Mouse (Mus musculus) stomach, embryonic 15.5 days (tissue): ENCODE results near the gene Ppm1l. TPM values are rescaled to one million over a fixed set of nuclear protein-coding genes. Genes with fewer than 3 reads are reported as not detected.

Experiments used
- ATAC-seq: fragments of 200-750 bp; cut with Nextera tagmentation; 2 replicates; pipeline ENCODE4 v1.8.0; 2017; ENCODE audit warnings: low read depth, moderate number of reproducible peaks, moderate TSS enrichment; ENCODE audit not compliant: insufficient read depth, low FRiP score
- H3K27ac ChIP-seq: fragments of 300-500 bp; sonication (generic); 2 replicates; pipeline ENCODE4 v1.5.1; 2015; ENCODE audit warnings: mild to moderate bottlenecking, inconsistent platforms
- H3K27me3 ChIP-seq: fragments of 300-500 bp; sonication (generic); replicated peaks from 2 replicates; pipeline ENCODE4 v1.6.1; 2015; ENCODE audit warnings: inconsistent platforms
- H3K36me3 ChIP-seq: fragments of 300-500 bp; sonication (generic); 2 replicates; pipeline ENCODE4 v1.6.1; 2015; ENCODE audit warnings: inconsistent platforms
- H3K4me1 ChIP-seq: fragments of 300-500 bp; sonication (generic); 2 replicates; pipeline ENCODE4 v1.6.1; 2015; ENCODE audit warnings: inconsistent platforms
- H3K4me2 ChIP-seq: fragments of 300-500 bp; sonication (generic); 2 replicates; pipeline ENCODE4 v1.6.1; 2015; ENCODE audit warnings: mild to moderate bottlenecking, inconsistent platforms
- H3K4me3 ChIP-seq: fragments of 300-500 bp; sonication (generic); replicated peaks from 2 replicates; pipeline ENCODE4 v1.5.1; 2015; ENCODE audit warnings: inconsistent platforms
- H3K9ac ChIP-seq: fragments of 300-500 bp; sonication (generic); 2 replicates; pipeline ENCODE4 v1.6.1; 2015; ENCODE audit warnings: inconsistent platforms
- H3K9me3 ChIP-seq: fragments of 300-500 bp; sonication (generic); 2 replicates; pipeline ENCODE4 v1.6.1; 2016; ENCODE audit warnings: inconsistent platforms
- WGBS: fragments of 180-500 bp; shearing (Covaris S2); methylation state at CpG from one replicate; pipeline ENCODE4 v1.1.7; 2015; 5-methylcytosine and 5-hydroxymethylcytosine counted together
- polyA plus RNA-seq: library from polyadenylated mRNA; unstranded; fragments of >200 nt; fragmentation: Nextera tagmentation; extraction: Ambion mirVana; gene quantifications from 2 replicates; pipeline ENCODE4 v1.2.1, GENCODE M21; 2015

The Ppm1l gene
- polyA plus RNA-seq, 1 experiment from 2014 or later = 8.5 TPM

DNA sequence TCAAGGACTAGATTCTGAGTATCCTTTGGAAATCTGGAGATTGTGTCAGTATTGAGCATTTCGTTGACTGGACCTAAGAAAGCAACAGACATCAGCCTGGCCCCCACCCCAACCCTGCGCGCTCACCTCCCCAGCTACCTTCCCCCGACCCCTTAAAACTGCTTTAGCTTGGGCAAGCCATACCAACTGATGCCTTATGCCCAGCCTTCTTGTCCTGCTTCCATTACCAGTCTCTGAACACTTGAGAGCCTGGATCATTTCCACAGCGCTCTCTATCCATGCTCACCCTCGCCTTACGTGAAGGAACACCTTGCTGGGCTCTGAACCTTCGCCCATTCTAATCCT lies 41.9 kb downstream of the Ppm1l start:
- Histone ChIP-seq H3K4me2 (no peak overlapping the region), H3K9ac (no peak overlapping the region), H3K4me1 (no peaks in the 10 kb centered on the region), H3K36me3 (no peaks in the 10 kb centered on the region), H3K4me3 (no peak overlapping the region), H3K9me3 (no peaks in the 10 kb centered on the region), H3K27ac (no peak overlapping the region), H3K27me3 (no peaks in the 10 kb centered on the region)
- ATAC-seq = no peak
- 92% methylated on average over 8 of the region's 8 CpGs for WGBS

DNA sequence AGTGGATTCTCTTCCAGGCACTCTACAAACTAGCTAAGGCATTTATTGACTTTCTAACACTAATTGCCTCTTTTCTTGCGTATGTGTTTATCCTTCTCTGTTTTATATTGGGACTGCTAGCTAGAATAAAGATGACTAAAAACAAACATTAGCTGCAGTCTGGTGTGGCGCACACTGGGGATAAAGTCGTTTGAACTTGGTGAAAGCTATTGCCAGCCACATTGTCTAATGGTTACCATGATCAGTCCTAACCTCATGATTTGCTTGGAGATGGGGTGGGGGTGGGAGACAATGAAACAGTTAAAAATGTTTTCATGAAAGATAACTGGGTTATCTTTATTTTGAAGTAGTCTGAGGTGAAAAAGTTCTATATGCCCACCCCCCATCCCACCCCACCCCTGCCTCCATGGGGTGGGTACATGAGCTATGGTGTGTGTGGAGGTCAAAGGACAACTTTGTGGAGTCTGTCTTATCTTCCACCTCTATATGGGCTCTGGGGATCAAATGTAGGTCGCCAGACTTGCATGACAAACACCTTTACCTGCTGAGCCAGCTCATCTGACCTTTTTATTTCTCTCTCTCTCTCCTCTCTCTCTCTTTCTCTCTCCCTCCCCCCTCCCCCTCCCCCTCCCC lies 43.7 kb downstream of the Ppm1l start:
- no peaks in the 10 kb centered on the region for H3K4me1 ChIP-seq
- H3K9ac ChIP-seq = no peak overlapping the region
- no peak for ATAC-seq
- no peaks in the 10 kb centered on the region for H3K9me3 ChIP-seq
- H3K27me3 ChIP-seq = no peaks in the 10 kb centered on the region
- WGBS = 68% methylated on average over 4 of the region's 4 CpGs
- H3K4me2 ChIP-seq = no peak overlapping the region
- no peak overlapping the region for H3K27ac ChIP-seq
- H3K36me3 ChIP-seq = no peaks in the 10 kb centered on the region
- H3K4me3 ChIP-seq = no peak overlapping the region

DNA sequence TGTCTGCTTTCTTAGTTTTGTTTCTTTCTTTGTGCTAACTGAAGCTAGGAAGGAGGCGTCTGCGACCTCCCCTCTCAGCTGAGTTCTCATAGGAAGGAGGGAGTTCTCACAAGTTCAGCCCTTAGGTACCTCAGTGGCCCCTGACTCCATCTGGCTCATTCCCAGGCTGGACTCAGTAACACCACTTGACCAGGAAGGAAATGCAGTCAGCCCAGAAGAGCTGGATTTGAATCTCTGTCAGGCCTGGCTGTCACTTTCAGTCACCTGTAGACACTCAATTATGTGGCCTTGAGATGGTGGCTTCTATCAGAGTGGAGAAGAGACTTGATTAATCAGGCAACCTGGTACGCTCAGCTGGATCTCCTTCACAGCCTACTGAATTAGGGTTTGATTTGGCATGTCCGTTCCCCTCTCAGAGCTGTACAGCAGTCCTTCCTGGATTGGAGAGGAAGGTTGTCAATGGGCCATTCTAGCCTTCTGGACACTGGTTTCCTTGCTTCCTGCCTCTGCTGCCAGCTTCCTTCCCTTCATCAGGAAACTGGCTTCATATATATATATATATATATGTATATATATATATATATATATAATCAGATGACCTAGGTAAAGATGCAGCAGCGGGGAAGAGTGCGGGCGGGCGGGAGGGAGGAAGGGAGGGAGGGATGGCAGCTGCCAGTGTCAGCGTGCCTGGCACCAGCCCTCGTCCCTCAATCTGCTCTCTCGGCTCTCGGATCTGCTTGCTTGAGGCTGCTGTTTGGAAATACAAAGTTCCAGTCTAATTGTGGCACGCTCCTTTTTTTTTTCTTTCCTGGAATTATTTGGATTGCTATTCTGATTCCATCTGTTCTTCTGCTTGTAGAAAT lies 45.1 kb downstream of the Ppm1l start:
- Histone ChIP-seq H3K27me3 (no peaks in the 10 kb centered on the region), H3K36me3 (no peaks in the 10 kb centered on the region), H3K27ac (no peak overlapping the region), H3K9me3 (no peaks in the 10 kb centered on the region), H3K9ac (no peak overlapping the region), H3K4me1 (no peaks in the 10 kb centered on the region), H3K4me2 (no peak overlapping the region), H3K4me3 (no peak overlapping the region)
- no peak for ATAC-seq
- 79% methylated on average over 13 of the region's 13 CpGs for WGBS

DNA sequence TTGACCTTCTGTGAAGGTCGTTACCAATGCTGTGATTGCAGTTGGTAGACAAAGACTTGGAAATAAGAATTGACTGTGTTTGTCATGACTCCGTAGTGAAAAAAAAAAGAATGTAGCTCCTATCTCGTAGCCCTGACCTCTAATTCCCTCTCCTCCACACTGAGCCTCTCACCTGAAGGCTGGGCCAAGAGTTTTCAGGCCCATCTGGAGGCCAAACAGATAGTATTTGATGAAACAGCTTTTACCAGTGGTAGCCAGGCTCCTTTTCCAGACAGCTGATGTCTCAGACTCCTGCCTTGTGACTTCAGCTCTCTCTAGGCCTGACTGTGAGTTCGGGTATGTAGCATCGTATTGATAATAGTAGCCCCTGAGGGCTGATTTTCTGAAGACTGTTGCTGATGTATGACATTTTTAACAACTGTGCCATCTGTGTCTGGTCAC lies 45.7 kb downstream of the Ppm1l start:
- H3K27me3 ChIP-seq = no peaks in the 10 kb centered on the region
- no peak overlapping the region for H3K27ac ChIP-seq
- no peak overlapping the region for H3K4me3 ChIP-seq
- 78% methylated on average over 5 of the region's 5 CpGs for WGBS
- H3K4me2 ChIP-seq = no peak overlapping the region
- ATAC-seq = no peak
- no peaks in the 10 kb centered on the region for H3K9me3 ChIP-seq
- no peaks in the 10 kb centered on the region for H3K36me3 ChIP-seq
- no peaks in the 10 kb centered on the region for H3K4me1 ChIP-seq
- H3K9ac ChIP-seq = no peak overlapping the region

- Histone ChIP-seq H3K4me1 (no peaks in the 10 kb centered on the region), H3K27me3 (no peaks in the 10 kb centered on the region), H3K4me3 (no peak overlapping the region), H3K9me3 (no peaks in the 10 kb centered on the region), H3K9ac (no peak overlapping the region), H3K36me3 (no peaks in the 10 kb centered on the region), H3K4me2 (no peak overlapping the region), H3K27ac (no peak overlapping the region)
- 56% methylated on average over 4 of the region's 4 CpGs for WGBS
- no peak for ATAC-seq
These were observed 46.2 kb downstream of the Ppm1l start for GRCm38 (mm10) chr3:69362906-69363305.

DNA sequence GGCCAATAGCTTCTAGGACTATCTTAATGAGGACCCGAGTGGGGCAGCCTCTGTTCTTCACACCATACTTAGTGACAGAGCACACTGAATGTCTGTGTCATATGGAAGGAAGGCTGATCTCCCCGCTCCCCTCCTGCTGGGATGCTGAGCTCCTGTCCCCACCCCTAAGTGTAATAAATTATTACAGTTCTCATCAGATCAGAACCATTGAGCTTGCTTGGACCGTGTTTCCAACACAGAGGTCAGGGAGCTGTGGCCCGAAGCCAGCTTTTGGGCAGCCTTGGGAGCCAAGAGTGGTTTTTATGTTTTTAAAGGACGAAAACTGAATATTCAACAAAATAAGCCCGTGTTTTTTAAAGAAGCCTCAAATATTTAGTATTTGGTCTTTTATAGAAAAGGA lies 47.5 kb downstream of the Ppm1l start:
- no peaks in the 10 kb centered on the region for H3K36me3 ChIP-seq
- no peak for ATAC-seq
- WGBS = 77% methylated on average over 6 of the region's 6 CpGs

DNA sequence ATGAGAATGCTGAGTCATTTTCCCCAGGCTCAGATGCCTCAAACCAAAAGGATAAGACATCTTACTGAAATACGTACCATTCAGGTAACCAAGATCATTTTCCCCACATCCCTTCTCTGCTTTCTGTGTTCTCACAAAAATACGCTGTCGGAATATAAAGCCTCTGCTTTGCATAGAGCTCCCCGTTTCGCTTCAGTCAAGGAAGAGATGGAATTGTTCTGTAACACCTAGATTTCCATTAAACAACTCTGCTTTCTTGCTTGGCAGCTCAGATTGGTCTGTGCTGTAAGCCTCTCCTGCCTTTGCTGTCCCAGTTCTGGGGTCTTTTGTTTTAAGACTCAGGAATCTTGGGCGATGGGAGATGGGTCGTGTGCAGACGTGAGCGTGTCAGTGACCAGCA lies 51.3 kb downstream of the Ppm1l start:
- no peaks in the 10 kb centered on the region for H3K27me3 ChIP-seq
- no peak overlapping the region for H3K27ac ChIP-seq
- H3K4me3 ChIP-seq = no peak overlapping the region
- no peaks in the 10 kb centered on the region for H3K36me3 ChIP-seq
- no peaks in the 10 kb centered on the region for H3K9me3 ChIP-seq
- 90% methylated on average over 9 of the region's 9 CpGs for WGBS
- H3K4me1 ChIP-seq = no peaks in the 10 kb centered on the region
- H3K4me2 ChIP-seq = no peak overlapping the region
- no peak for ATAC-seq
- H3K9ac ChIP-seq = no peak overlapping the region

More for the DNA sequence above, 47.5 kb downstream of the Ppm1l start:
- Histone ChIP-seq H3K4me1 (no peaks in the 10 kb centered on the region), H3K9ac (no peak overlapping the region), H3K4me2 (no peak overlapping the region), H3K9me3 (no peaks in the 10 kb centered on the region), H3K27me3 (no peaks in the 10 kb centered on the region), H3K27ac (no peak overlapping the region), H3K4me3 (no peak overlapping the region)

DNA sequence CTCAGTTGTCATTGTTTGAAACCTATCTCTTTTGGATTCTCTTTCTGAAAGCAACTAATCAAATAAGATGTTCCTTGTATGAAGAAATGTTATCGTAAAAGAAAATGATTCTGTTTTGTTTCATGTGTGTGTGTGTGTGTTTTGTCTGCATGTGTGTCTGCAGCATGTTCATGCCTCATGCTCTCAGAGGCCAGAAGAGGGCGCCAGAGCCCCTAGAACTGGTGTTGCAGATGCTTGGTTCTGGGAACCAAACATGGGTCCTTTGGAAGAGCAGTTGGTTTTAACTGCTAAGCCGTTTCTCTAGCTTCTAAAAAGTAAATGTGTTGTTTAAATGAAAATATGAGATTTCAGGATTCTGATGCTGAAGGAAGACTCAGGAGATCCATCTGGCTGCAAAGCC lies 56.1 kb downstream of the Ppm1l start:
- no peak overlapping the region for H3K27ac ChIP-seq
- H3K4me3 ChIP-seq = no peak overlapping the region
- no peak for ATAC-seq
- no peak overlapping the region for H3K9ac ChIP-seq
- no peaks in the 10 kb centered on the region for H3K9me3 ChIP-seq
- H3K27me3 ChIP-seq = no peaks in the 10 kb centered on the region
- no peaks in the 10 kb centered on the region for H3K36me3 ChIP-seq
- H3K4me2 ChIP-seq = no peak overlapping the region
- WGBS = 76% methylated on average over 3 of the region's 3 CpGs
- H3K4me1 ChIP-seq = no peaks in the 10 kb centered on the region

DNA sequence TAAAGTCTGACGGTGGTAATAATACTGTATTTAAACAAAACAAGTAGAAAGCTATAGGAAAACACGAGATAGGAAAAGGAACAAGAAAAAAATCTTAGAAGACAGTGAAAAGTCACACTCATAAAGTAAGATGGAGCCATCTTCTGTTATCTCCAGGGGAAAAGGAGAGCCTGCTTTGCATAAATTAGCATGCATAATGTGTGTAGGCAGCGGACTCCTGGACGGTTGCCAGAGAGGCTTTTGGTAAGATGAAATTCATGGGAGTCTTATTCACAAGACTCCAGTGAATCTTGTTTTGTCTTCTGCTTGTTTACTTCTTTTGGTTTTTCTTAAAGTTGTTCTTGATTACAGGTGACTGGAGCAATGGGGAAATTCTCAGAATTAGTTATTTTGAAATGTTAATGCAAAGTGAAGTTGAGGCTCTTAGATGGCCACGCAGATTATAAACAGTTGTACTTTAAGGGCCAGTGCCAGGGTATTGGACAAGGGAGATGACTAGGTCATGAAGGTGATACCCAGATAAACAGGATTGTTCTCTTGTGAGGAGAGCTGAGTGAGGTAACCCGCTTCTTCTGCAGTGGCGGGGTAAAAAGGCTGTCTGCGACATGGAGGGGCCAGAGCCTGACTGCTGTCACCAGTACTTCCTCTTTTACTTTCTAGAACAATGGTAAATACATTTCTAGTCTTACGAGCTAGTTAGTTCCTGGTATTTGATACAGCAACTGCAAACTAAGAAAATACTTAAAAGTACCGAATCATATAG lies 57.1 kb downstream of the Ppm1l start:
- no peak for ATAC-seq
- Histone ChIP-seq H3K27me3 (no peaks in the 10 kb centered on the region), H3K9me3 (no peaks in the 10 kb centered on the region), H3K4me2 (no peak overlapping the region), H3K4me1 (no peaks in the 10 kb centered on the region), H3K27ac (no peak overlapping the region), H3K36me3 (no peaks in the 10 kb centered on the region), H3K4me3 (no peak overlapping the region), H3K9ac (no peak overlapping the region)
- 83% methylated on average over 10 of the region's 10 CpGs for WGBS

DNA sequence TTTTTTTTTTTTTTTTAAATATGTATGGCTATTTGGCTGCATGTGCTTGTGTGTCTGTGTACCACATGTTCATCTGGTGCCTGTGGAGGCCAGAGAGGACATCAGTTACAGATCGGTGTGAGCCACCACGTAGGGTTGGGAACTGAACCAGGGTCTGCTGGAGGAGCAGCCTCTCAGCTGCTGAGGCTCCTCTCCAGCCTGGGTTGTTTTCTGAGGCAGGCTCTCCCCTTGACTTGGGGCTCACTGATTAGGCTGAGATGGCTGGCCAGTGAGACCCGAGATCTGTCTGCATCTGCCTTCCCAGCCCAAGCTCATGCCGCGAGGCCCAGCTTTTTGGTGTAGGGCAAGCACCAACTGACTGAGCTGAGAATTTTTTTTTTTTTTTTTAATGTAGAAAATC lies 57.9 kb downstream of the Ppm1l start:
- no peaks in the 10 kb centered on the region for H3K36me3 ChIP-seq
- H3K27ac ChIP-seq = no peak overlapping the region
- H3K9ac ChIP-seq = no peak overlapping the region
- no peaks in the 10 kb centered on the region for H3K4me1 ChIP-seq
- WGBS = 88% methylated on average over 5 of the region's 5 CpGs
- no peak for ATAC-seq
- no peaks in the 10 kb centered on the region for H3K27me3 ChIP-seq
- H3K9me3 ChIP-seq = no peaks in the 10 kb centered on the region
- no peak overlapping the region for H3K4me3 ChIP-seq
- no peak overlapping the region for H3K4me2 ChIP-seq

- H3K9ac ChIP-seq = no peak overlapping the region
- no peak overlapping the region for H3K4me2 ChIP-seq
- ATAC-seq = no peak
- no peak overlapping the region for H3K27ac ChIP-seq
- WGBS = 74% methylated on average over 5 of the region's 5 CpGs
- H3K4me3 ChIP-seq = no peak overlapping the region
- no peaks in the 10 kb centered on the region for H3K36me3 ChIP-seq
- no peaks in the 10 kb centered on the region for H3K27me3 ChIP-seq
- no peaks in the 10 kb centered on the region for H3K9me3 ChIP-seq
- no peaks in the 10 kb centered on the region for H3K4me1 ChIP-seq
These were observed 58.3 kb downstream of the Ppm1l start for GRCm38 (mm10) chr3:69374983-69375382.

DNA sequence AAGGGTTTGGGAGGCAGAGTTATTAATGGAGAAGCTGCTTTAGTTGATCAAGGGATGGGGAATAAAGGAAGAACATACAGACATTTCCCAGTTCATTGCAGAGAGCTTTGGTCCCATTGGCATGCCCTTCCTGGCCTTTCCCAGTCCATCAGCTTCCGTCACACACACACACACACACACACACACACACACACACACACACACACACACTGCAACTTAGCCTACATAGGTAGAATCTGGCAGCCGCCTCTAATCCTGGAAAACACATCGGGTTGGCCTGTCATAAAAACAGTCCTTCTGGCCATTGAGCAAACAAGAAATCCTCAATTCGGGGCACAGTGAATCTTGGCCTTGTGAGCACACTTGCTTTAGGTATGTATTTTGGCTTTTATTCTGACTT lies 64.6 kb downstream of the Ppm1l start:
- Histone ChIP-seq H3K27ac (no peak overlapping the region), H3K36me3 (no peaks in the 10 kb centered on the region), H3K9ac (no peak overlapping the region), H3K4me2 (no peak overlapping the region), H3K9me3 (no peaks in the 10 kb centered on the region), H3K27me3 (no peaks in the 10 kb centered on the region), H3K4me3 (no peak overlapping the region), H3K4me1 (no peaks in the 10 kb centered on the region)
- ATAC-seq = no peak
- 74% methylated on average over 4 of the region's 4 CpGs for WGBS
